Mouse (Mus musculus): ENCODE measurements around the gene Tprg.

The Tprg gene

DNA sequence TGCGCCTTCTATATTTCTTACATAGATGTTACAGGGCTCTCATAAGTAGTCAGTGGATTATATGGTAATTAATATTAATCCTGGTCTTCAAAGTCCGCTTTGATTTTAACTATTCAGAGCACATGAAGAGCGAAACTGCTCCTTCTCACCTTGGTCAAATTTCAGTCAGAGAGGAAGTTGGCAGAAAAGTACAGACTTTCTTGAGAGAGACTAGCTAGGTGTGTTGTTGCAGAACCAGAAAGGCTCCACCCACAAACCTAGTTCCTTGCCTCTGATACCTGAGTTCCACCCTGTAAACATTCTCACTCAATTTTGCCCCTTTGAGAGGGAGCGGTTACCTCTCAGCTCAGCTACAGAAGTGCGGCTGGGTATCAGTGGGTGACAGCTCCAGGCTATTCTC lies at the start of gene Tprg:
Tprg (plus strand) TSS at position 301 of the 400 bp plus-strand sequence.
- no peak for DNase-seq

GRCm38 (mm10) chr16:25238274-25239050 lies 48.2 kb upstream of the Tprg start:
- no peak for DNase-seq

DNA sequence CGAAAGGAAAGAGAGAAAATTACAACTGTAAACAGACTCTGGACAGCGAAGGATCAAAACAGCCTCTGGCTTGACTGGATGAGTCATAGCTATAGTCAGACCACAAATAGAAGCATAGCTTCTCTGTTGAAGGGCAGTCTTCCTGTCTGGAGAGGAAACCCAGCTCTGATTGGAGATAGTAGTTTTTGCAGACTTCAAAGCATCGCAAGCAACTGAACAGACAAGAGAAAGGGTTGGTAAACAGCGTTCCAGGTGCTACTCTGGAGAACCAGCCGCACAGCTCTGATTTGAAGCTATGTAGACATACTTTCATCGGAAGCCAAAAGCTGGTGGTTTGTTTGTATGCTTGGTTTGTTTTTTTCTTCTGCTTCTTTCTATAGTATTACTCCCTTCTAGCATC lies 37.7 kb upstream of the Tprg start:
- DNase-seq: no peak

- no peak for DNase-seq
Measured at GRCm38 (mm10) chr16:25250129-25250749, 36.4 kb upstream of the Tprg start.

GRCm38 (mm10) chr16:25251080-25251479 lies 35.5 kb upstream of the Tprg start:
- DNase-seq: no peak

DNA sequence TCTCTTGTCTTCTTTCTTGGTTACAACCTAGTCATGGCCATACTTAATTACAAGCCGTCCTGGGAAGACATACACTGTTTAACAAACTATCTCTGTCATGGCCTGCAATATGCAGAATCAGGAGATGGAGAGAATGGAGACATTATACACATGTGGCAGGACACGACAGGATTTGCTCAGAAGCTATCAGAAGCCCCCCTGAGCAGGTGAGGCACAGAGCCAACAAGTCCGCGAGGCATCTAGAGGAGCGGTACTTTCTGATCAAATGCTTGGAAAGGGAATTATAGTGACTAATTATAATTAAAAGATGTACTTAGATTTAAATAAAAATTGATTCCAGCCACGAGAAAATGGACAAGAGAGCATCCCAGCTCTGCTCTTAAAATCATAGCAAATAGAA lies 32.0 kb upstream of the Tprg start:
- DNase-seq: peak in 1 of 2 experiments; percentile 9

DNA sequence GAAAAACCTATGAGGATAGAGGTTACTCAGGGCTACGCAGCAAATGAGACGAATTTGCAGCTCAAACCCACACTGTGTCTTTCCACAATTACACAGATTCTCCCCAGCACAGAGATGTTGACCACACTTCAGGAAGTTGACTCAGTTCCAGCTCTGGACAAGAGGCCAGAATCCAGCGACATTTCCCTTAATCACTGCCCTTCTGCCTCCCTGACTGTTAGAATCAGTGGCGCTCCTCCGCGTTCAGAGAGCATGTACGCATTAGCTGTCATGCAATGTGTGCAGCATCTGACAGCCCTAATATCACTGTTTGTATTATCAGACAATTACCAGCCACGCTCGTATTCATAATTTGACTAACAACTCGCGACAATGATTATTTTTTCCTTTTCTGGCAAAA lies 31.4 kb upstream of the Tprg start:
- DNase-seq: peak; percentile 18 to 38

GRCm38 (mm10) chr16:25255603-25256260 lies 30.9 kb upstream of the Tprg start:
- no peak for DNase-seq

DNA sequence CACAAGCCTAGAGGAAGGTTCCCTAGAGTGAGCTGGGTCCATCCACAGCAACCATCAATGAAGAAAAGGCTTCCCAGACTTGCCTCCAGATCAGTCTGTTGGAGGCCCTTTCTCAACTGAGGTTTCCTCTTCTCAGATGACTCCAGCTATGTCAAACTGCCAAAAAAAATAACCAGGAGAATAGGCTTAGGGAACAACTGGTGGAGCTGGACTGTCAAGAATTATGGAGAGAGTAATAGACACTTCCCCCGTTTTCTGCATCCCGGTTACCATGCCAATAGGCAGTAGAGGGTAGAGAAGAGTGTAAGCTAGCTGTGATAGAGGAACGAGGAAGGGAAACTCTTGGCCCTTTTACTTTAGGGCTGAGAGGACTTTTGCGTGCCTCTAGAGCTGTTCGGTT lies 24.3 kb upstream of the Tprg start:
- no peak for DNase-seq

- no peak for DNase-seq
Measured at GRCm38 (mm10) chr16:25262965-25263364, 23.7 kb upstream of the Tprg start.

DNA sequence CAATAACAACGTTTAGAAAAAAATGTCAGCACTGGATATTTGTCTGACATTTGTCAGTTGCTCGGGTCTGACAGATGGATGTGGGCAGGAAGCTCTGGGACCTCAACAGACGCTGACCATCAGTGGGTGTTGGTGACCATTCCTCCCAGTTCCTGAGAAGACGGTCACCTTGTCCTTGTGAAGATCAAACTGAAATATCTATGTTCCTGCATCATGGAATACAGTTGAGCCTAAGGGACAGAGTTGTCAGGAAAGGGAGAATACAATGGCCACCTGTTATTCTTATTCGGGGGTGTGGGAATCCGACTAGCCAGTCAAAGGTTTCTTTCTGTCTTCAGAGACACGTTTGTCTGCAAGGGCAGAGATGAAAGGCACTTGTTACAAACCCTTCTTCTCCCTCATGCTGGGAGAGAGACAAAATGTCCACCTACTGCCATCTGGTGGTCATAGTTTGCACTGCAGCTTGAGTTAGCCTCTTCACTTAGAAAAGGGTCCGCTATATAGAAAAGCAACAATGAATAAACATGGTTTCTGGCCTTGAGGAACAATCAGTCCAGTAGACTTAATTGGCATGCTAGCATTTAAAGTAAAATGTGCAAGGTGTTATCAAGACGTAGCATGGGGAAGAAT lies 23.0 kb upstream of the Tprg start:
- DNase-seq: peak; percentile 83 to 90

GRCm38 (mm10) chr16:25265177-25265576 lies 21.4 kb upstream of the Tprg start:
- DNase-seq: no peak

- DNase-seq: no peak
Measured at GRCm38 (mm10) chr16:25268276-25268675, 18.3 kb upstream of the Tprg start.

DNA sequence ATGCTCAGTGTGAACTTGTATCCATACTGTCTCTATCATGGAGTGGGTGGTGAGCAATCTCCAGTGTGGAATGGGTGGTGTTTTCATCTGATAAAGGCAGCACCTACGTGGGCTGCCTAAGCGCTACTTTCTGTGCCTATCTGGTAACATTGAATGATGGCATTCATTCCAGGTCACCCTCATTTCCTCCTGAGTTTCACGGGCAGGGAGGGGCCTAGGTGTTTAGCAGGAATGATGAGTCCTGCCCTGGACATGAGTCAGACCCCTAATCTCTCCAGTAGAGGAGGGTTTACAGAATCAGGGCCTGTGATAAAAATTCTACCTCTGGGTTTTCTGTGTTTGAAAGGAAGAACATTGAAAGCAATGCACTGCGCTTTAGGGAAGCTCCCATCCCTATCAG lies 4.1 kb upstream of the Tprg start:
- no peak for DNase-seq

DNA sequence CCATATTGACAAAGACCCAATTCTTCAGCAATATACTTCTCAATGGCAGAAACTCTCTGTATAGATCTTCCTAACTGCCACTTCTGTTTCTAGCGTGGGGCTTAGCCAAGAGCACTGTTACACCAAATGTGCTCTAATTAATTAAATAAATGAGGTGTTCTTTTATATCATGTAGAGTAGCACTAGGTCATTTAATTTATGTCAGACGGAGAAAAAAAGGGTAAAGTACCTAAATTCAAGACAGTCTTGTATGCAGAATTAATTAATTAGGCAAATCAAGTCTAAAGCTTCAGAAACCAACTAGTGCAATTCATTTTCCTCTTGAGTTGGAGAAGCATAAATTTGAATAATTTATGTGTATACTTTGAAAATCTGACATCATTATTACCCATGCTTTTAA lies 7.1 kb downstream of the Tprg start:
- no peak for DNase-seq

DNA sequence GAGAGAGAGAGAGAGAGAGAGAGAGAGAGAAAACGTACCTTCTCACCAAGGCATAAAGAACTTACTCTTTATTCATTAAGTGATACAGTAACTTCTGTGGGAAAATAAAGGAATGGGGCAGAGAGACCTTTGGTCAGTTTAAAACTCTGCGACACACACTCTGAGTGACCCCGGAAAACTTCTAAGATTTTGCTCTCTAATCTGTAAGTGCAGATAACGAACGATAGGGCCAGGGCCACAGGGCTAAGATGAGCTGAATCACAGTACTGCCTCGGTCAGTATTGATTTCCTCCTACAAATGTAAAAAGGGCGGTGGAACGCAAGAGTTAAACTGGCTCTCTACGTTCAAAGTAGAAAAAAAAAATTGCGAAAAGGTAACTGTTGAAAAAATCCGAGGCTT lies 8.9 kb downstream of the Tprg start:
- DNase-seq: no peak

GRCm38 (mm10) chr16:25296746-25297145 lies 10.1 kb downstream of the Tprg start:
- no peak for DNase-seq

DNA sequence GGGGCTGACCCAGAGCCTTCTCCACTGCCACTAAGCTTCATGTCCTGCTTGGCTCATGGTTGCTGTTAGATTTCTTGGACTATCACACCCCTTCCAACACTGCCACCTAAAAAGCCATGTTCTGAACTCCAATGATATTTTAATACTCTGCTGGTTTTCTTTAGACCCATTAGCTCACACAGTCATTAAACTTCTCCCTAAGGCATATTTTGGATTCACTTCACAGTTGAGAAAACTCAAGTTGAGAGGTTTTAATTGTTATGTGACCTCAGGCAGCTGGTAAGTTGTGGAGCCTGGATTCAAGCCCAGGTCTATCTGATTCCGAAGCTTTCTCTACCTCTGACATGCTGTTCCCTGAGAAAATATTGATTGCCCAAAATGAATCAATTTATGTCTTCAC lies 11.6 kb downstream of the Tprg start:
- no peak for DNase-seq

- DNase-seq: no peak
Measured at GRCm38 (mm10) chr16:25302616-25303015, 16.0 kb downstream of the Tprg start.

DNA sequence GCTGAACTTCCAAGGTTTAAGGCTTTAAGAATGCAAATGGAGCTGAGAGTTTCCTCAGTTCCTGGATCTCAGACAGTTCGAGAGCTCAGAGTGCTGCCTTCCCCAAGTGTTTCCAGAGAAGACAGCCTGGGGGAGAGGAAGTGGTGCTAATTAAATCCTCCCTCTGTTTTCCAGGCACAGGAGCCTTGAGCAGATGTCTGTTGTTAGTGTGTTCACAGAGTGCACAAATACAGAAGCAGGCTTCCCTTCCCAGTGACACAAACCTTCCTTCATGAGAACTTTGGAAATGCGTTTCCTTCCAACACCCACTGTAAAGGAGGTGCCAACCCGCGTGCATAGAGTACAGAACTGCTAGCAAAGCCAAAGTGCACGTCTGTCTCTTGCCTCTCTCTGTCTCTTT lies 27.4 kb downstream of the Tprg start:
- DNase-seq: no peak

- DNase-seq: no peak
Measured at GRCm38 (mm10) chr16:25315090-25315489, 28.5 kb downstream of the Tprg start.

GRCm38 (mm10) chr16:25325631-25326238 lies 39.1 kb downstream of the Tprg start:
- DNase-seq: peak in 1 of 2 experiments; percentile 12

Measured in cerebellum, postnatal 25 days (tissue).